Mouse (Mus musculus) B cell, adult 2 months (primary cell): ENCODE data around the gene Tmem222.

Experiments
- DNase-seq, 2 experiments: peaks; one replicate each; pipeline ENCODE4 v3.0.0; 2022

The Tmem222 gene

GRCm38 (mm10) chr4:133247806-133248449, 29.7 kb downstream of the Tmem222 start:
- DNase-seq = peak; percentile 18 to 30

DNA sequence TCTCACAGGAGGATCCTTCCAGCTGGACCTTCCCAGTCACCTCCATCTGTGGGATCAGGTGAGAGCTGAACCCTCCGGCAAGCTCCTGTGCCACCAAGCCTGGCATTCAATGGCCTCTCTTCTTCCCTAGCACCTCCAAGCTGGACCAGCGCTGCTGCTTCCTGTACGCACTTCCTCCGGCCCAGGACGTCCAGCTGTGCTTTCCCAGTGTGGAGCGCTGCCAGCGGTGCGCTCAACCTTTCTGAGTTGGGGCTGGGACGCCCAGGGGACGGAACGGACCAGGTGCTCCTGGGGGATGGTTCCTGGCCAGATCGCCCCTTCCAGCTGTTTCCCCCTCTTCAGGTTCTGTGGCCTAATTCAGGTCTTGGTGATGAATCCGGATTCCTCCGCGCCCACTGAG, 30.5 kb downstream of the Tmem222 start:
- DNase-seq = no peak

DNA sequence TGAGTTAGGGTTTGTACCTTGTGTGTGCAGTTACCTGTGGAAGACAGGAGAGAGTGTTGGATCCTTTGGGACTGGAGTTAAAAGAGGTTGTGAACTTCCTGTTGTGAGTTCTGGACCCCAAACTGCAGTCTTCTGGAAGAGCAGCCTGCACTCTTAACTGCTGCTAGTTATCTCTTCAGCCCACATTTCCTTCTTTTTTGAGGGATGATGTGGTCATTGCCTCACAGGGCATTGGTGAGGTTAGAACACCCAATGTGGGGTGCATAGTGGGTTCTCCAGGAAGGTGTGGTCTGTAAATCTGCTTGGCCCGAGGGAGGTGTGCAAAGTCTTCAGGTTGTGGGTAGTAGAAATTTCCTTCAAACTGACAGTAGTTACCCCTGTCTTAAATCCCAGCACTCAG, 33.3 kb downstream of the Tmem222 start:
- DNase-seq = no peak

DNA sequence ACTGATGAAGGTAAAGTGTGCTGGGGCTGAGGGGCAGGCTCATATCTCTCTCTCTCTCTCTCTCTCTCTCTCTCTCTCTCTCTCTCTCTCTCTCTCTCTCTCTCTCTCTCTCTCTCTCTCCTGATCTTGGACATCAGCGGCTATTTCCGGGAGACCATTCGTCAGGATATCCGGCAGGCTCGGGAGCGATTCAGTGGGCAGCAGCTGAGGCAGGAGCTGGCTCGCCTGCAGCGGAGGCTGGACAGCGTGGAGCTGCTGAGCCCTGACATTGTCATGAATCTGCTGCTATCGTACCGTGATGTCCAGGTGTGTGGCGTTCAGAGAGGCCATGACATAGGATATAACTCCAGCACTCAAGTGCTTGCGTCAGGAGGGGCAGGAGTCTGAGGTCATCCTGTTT, 34.1 kb downstream of the Tmem222 start:
- DNase-seq = no peak

- DNase-seq = no peak
Measured at GRCm38 (mm10) chr4:133242710-133243109, 34.9 kb downstream of the Tmem222 start.

DNA sequence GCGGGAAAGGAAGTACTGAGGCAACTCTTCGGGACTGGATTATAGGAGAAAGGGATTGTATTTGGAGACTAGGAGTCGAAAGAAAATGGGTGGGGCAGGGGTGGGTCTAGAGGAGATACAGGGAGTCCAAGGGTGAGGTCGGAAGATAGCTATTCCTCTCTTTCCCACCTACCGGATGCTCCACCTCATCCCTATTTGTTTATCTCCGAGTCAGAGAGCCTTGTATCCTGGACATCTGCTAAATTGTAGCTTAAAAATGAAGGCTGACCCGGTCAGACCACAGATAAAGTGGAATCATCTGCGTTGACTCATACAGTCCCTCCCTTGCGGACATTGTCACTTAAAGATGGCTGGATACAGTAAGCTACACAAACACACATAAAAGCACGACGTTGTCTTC, 35.7 kb downstream of the Tmem222 start:
- no peak for DNase-seq

DNA sequence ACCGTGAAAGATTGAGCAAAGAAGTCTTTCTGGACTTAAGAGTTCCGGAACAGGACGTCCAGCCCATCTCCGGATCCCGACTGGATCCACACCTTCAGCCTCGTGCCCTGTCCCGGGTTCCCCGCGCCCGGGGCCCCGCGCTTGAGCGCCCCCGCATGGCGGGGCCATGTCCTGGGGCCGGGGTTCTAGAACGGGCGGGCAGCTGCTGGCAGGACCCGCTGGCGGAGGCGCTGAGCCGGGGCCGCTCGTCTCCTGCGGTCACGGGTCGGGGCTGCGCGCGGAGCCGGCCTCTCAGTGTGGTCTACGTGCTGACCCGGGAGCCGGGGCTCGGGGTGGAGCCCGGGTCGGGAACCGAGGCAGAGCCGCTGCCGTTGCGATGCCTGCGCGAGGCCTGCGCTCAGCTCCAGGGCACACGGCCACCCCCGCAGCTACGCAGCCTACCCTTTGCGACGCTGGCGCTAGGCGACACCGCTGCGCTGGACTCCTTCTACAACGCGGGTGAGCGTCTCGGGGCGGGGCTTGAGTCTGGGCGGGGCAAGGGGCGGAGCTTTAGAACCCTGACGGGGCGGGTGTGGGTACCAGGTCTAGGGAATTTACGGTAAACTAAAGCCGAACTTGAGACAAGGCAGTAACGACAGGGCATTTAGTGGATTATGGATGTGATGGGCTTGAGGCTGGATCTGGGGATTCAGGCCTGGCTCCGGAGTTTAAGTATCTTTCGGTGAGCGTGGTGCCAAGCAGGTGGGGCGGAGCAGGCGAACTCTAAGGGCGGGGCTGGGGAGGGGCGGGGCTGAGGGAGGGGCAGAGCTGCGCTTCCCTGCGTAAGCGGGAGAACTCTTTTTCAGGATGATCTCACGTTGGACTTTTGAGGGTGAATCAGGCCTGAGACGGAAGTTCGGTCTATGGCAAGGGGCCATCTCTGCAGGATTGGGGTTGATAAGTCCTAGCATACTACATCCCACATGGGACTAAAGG, 36.4 kb downstream of the Tmem222 start:
- DNase-seq = peak; percentile 92 to 93

DNA sequence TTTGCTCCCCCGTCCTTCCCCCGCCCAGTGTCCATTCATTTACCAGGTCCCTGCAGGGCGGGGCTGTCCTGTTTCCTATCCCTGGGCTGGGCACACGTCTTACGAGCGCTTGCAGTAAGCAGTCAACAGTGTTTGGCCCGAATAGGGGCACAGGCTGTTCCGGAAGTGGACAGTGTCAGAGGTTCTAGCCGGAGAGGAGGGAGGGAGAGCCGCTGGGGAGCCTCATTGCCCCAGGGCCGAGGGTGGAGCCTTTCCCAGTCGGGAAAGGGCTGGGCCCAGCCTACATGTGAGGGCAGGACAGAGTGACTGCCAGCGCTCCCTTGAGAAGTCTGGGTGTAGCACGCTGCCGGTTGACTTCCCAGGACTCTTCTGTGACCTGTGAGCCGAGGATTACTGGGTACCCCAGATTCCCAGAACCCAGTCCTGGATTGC, 37.1 kb downstream of the Tmem222 start, which contains the start of gene Map3k6:
Gene Map3k6, plus strand, starts transcription at position 329 of the 432 bp plus-strand sequence.
- peak in 1 of 2 experiments; percentile 17 for DNase-seq

DNA sequence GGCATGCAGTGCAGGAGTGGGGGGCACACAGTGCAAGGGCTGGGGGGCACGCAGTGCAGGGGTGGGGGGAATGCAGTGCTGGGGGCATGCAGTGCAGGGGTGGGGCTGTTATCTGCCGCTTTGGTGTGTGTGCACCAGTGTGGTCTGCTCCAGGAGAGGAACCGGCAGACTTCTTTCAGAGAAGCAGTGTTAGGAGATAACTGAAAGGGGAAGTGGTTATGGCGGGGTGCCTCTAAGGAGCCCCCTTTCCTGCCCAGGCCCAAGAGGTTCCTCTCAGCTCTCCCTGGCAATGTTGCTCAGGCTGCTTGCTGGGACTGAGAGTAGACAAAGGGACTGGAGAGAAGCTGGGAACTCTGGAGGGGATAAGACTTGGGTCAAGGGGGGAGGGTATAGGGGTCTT, 39.7 kb downstream of the Tmem222 start:
- peak; percentile 68 to 72 for DNase-seq

GRCm38 (mm10) chr4:133235415-133235814, 42.2 kb downstream of the Tmem222 start:
- no peak for DNase-seq

- no peak for DNase-seq
Measured at GRCm38 (mm10) chr4:133234771-133235170, 42.8 kb downstream of the Tmem222 start.

GRCm38 (mm10) chr4:133233285-133233976, 44.2 kb downstream of the Tmem222 start:
- DNase-seq = peak; percentile 48 to 57

- DNase-seq = no peak
Measured at GRCm38 (mm10) chr4:133229582-133229981, 48.0 kb downstream of the Tmem222 start.

- DNase-seq = no peak
Measured at GRCm38 (mm10) chr4:133227636-133228035, 50.0 kb downstream of the Tmem222 start.

DNA sequence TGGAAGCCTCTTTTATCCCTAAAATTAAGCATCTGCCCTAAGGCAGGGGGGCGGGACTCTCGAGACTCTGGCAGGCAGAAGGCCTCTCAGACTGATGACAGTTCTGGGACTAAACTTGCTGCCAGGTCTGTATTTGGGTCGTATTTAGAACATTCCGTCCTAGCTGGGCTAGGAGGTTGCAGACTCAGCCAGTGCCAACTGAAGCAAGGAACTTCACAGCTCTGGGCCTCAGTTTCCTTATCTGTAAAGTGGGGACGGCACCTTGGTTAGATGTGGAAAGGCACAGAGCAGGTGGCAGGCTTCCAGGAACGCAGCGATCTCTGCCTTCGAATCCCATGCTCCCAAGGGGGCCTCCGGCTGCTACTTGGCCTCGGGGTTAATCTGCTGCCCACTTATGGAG, 51.5 kb downstream of the Tmem222 start:
- DNase-seq = no peak

DNA sequence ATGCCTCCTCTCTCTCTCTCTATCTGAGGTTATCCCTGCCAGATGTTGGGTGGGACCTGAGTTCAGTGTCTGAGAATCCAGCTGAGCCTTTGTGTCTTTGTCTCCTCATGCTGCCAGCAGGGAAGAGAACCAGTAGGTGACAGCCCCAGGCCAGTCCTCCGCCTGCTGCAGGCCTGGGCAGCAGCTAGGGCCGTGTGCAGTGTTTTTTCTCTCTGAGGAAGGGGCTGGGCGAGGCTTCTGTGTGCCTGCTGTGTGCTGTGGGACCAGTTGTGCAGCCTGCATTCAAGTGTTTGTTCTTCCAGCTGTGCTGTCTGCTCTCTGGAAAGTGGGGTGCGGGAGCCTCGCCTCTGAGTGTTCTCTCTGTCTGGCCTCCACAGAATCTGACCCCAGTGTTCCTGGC, 53.7 kb downstream of the Tmem222 start:
- DNase-seq = no peak

DNA sequence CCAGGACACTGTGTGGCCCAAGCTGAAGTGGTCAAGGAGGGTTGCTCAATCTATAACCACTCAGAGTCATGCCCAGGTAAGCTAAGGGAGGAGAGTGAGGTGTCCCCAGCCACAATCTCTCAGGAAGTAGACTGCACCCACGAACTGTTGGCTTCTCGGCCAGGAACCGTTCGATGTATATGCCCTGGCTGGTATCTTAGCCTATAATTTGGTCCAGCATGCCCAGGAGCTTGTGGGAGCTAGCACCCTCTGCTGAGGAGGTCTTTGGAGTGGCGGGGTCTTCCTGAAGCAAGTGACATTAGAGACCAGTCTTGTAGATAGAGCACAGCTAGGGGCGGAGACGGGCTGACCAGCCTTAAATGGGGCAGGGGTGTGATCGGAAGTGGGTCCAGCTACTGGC, 55.9 kb downstream of the Tmem222 start:
- no peak for DNase-seq

GRCm38 (mm10) chr4:133220656-133221055, 56.9 kb downstream of the Tmem222 start:
- no peak for DNase-seq

DNA sequence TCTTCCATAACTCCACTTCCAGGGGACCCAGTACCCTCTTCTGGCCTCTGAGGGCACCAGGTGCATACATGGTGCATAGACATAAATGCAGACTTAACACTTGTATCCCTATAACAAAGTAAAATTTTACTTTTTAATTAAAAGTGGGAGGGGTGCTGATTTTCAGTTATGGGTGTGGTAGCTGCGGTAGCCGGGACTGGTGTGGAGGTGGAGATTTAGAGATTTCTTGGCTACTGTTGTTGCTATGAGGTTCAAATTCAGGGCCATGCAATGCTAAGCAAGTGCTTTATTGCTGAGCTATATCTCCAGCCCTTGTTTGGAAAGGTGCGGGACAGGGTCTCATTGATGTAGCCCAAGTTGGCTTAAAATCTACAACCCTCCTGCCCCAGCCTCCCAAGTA, 58.8 kb downstream of the Tmem222 start:
- no peak for DNase-seq

DNA sequence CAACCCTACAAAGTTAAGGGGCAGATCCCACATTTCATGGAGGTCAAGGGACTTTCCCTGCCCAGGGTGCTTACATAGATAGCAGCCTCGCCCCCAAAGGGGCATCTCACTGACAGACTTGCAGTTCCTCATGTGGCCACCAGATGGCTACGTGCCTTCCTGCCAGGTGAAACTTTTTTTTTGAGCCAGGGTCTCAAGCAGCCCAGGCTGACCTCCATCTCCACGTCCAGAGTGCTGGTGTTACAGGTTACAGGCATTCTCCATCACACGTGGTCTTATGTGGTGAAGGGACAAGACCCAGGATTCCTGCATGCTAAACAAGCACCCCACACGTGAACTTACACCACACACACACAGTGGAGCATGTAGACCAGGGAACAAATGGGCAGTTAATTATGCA, 60.0 kb downstream of the Tmem222 start:
- DNase-seq = peak; percentile 78 to 80
